Mouse (Mus musculus) neural tube, embryonic 13.5 days (tissue): ENCODE measurements at regions not wholly inside any gene's neighbourhood (a gene's known extent, or its start where the extent isn't known, plus 50 kb on each side); places are given as distances from the start of the nearest gene placed in this dataset.

ENCODE experiments used
- ATAC-seq: fragments of 200-750 bp; cut with Nextera tagmentation; 2 replicates; pipeline ENCODE4 v1.8.0; 2017; ENCODE audit warnings: low read depth, mild to moderate bottlenecking, moderate TSS enrichment, moderate library complexity
- H3K27ac ChIP-seq: fragments of 300-500 bp; sonication (generic); replicated peaks from 2 replicates; pipeline ENCODE4 v1.5.1; 2015; ENCODE audit warnings: moderate library complexity, mild to moderate bottlenecking, inconsistent platforms
- H3K27me3 ChIP-seq: fragments of 300-500 bp; sonication (generic); 2 replicates; pipeline ENCODE4 v1.6.1; 2015; ENCODE audit warnings: mild to moderate bottlenecking, inconsistent platforms
- H3K36me3 ChIP-seq: fragments of 300-500 bp; sonication (generic); 2 replicates; pipeline ENCODE4 v1.6.1; 2015; ENCODE audit warnings: mild to moderate bottlenecking, inconsistent platforms
- H3K4me1 ChIP-seq: fragments of 300-500 bp; sonication (generic); replicated peaks from 2 replicates; pipeline ENCODE4 v1.6.1; 2015; ENCODE audit warnings: inconsistent platforms
- H3K4me2 ChIP-seq: fragments of 300-500 bp; sonication (generic); 2 replicates; pipeline ENCODE4 v1.6.1; 2015; ENCODE audit warnings: inconsistent platforms, mild to moderate bottlenecking, moderate library complexity
- H3K4me3 ChIP-seq: fragments of 300-500 bp; sonication (generic); 2 replicates; pipeline ENCODE4 v1.5.1; 2015; ENCODE audit warnings: mild to moderate bottlenecking, inconsistent platforms
- H3K9ac ChIP-seq: fragments of 300-500 bp; sonication (generic); 2 replicates; pipeline ENCODE4 v1.6.1; 2015; ENCODE audit warnings: moderate library complexity, mild to moderate bottlenecking, inconsistent platforms
- H3K9me3 ChIP-seq: fragments of 300-500 bp; sonication (generic); 2 replicates; pipeline ENCODE4 v1.6.1; 2016; ENCODE audit warnings: inconsistent platforms
- WGBS: fragments of 180-500 bp; shearing (Covaris S2); methylation state at CpG from one replicate; pipeline ENCODE4 v1.1.7; 2015; 5-methylcytosine and 5-hydroxymethylcytosine counted together

- H3K27ac ChIP-seq: no peak overlapping the region
- no peaks in the 10 kb centered on the region for H3K4me1 ChIP-seq
- no peak overlapping the region for H3K9ac ChIP-seq
- no peaks in the 10 kb centered on the region for H3K36me3 ChIP-seq
- no peak for ATAC-seq
- no peak overlapping the region for H3K4me3 ChIP-seq
- no peaks in the 10 kb centered on the region for H3K9me3 ChIP-seq
- H3K4me2 ChIP-seq: no peak overlapping the region
- WGBS: 71% methylated on average over 4 of the region's 4 CpGs
- no peaks in the 10 kb centered on the region for H3K27me3 ChIP-seq
These were observed 505.2 kb upstream of the C030005K15Rik start for GRCm38 (mm10) chr10:98231705-98232235.

DNA sequence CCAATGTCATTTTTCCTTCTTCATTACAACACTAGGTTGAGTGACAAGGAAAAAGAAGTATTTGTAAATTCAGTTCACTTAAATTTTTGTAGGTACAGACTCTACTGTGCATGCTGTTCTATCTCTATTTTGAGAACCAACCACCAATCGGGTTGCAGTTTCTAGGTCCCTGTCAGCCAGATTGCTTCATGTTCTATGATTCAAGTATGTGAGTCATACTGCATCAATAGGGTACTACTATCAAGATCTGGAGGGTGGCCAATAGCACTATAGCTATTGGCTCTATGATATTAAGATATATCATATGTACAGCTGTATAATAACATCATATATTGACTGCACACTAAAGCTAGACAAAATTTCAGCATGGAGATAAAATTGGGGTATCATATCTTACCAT lies 521.8 kb upstream of the C030005K15Rik start:
- no peak overlapping the region for H3K9ac ChIP-seq
- no peaks in the 10 kb centered on the region for H3K36me3 ChIP-seq
- WGBS: 93% methylated on average over 1 of the region's 1 CpGs
- H3K27ac ChIP-seq: no peak overlapping the region
- H3K4me1 ChIP-seq: no peaks in the 10 kb centered on the region
- H3K4me2 ChIP-seq: no peak overlapping the region
- no peaks in the 10 kb centered on the region for H3K9me3 ChIP-seq
- no peak overlapping the region for H3K4me3 ChIP-seq
- H3K27me3 ChIP-seq: no peaks in the 10 kb centered on the region
- ATAC-seq: no peak

GRCm38 (mm10) chr10:98257980-98258707 lies 531.6 kb upstream of the C030005K15Rik start:
- Histone ChIP-seq H3K36me3 (no peaks in the 10 kb centered on the region), H3K9me3 (no peaks in the 10 kb centered on the region), H3K27ac (no peak overlapping the region), H3K4me1 (no peaks in the 10 kb centered on the region), H3K4me3 (no peak overlapping the region), H3K27me3 (no peaks in the 10 kb centered on the region), H3K4me2 (no peak overlapping the region), H3K9ac (no peak overlapping the region)
- WGBS: 70% methylated on average over 4 of the region's 4 CpGs
- ATAC-seq: no peak

- WGBS: 55% methylated on average over 4 of the region's 4 CpGs
- Histone ChIP-seq H3K4me1 (no peaks in the 10 kb centered on the region), H3K36me3 (no peaks in the 10 kb centered on the region), H3K27me3 (no peaks in the 10 kb centered on the region), H3K9me3 (no peaks in the 10 kb centered on the region), H3K27ac (no peak overlapping the region), H3K9ac (no peak overlapping the region), H3K4me3 (no peak overlapping the region), H3K4me2 (no peak overlapping the region)
- no peak for ATAC-seq
These were observed 532.7 kb upstream of the C030005K15Rik start for GRCm38 (mm10) chr10:98259283-98259682.

- 86% methylated on average over 3 of the region's 3 CpGs for WGBS
- no peak for ATAC-seq
- Histone ChIP-seq H3K36me3 (no peaks in the 10 kb centered on the region), H3K9ac (no peak overlapping the region), H3K4me3 (no peak overlapping the region), H3K4me2 (no peak overlapping the region), H3K27ac (no peak overlapping the region), H3K9me3 (no peaks in the 10 kb centered on the region), H3K27me3 (no peaks in the 10 kb centered on the region), H3K4me1 (no peaks in the 10 kb centered on the region)
These were observed 542.0 kb upstream of the C030005K15Rik start for GRCm38 (mm10) chr10:98268511-98268910.

- no peaks in the 10 kb centered on the region for H3K4me1 ChIP-seq
- H3K4me2 ChIP-seq: no peak overlapping the region
- no peak overlapping the region for H3K27ac ChIP-seq
- WGBS: 68% methylated on average over 4 of the region's 4 CpGs
- no peaks in the 10 kb centered on the region for H3K9me3 ChIP-seq
- no peak overlapping the region for H3K9ac ChIP-seq
- no peak overlapping the region for H3K4me3 ChIP-seq
- H3K36me3 ChIP-seq: no peaks in the 10 kb centered on the region
- no peak for ATAC-seq
- H3K27me3 ChIP-seq: no peaks in the 10 kb centered on the region
These were observed 565.1 kb upstream of the C030005K15Rik start for GRCm38 (mm10) chr10:98291617-98292016.

- H3K4me2 ChIP-seq: no peak overlapping the region
- no peaks in the 10 kb centered on the region for H3K9me3 ChIP-seq
- H3K9ac ChIP-seq: no peak overlapping the region
- 87% methylated on average over 2 of the region's 2 CpGs for WGBS
- ATAC-seq: no peak
- H3K4me1 ChIP-seq: no peaks in the 10 kb centered on the region
- H3K4me3 ChIP-seq: no peak overlapping the region
- H3K36me3 ChIP-seq: no peaks in the 10 kb centered on the region
- no peak overlapping the region for H3K27ac ChIP-seq
- no peaks in the 10 kb centered on the region for H3K27me3 ChIP-seq
These were observed 565.6 kb upstream of the C030005K15Rik start for GRCm38 (mm10) chr10:98292140-98292539.

- Histone ChIP-seq H3K4me1 (no peaks in the 10 kb centered on the region), H3K9ac (no peak overlapping the region), H3K27ac (no peak overlapping the region), H3K4me2 (no peak overlapping the region), H3K36me3 (no peaks in the 10 kb centered on the region), H3K9me3 (no peaks in the 10 kb centered on the region), H3K27me3 (no peaks in the 10 kb centered on the region), H3K4me3 (no peak overlapping the region)
- ATAC-seq: no peak
- WGBS: 83% methylated on average over 1 of the region's 1 CpGs
These were observed 579.1 kb upstream of the C030005K15Rik start for GRCm38 (mm10) chr10:98305667-98306066.

DNA sequence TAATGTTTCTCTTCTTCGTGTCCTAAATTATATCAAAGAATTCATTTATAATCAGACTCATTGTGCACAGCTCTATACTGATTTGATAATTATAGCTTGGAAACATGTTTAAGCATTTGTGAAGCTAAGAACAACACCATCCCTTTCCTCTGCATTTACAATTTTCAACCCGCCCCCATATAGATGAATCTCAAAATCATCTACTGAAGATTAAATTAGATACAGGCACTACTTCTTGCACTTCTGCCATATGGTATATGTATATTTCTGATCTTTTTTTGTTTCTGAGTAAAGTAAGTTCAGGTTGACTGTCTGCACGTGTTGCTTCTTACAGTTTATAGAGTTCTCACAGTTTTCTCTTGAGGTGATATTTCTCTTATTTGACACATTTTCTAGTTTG lies 583.1 kb upstream of the C030005K15Rik start:
- Histone ChIP-seq H3K27me3 (no peaks in the 10 kb centered on the region), H3K27ac (no peak overlapping the region), H3K36me3 (no peaks in the 10 kb centered on the region), H3K9ac (no peak overlapping the region), H3K4me2 (no peak overlapping the region), H3K9me3 (no peaks in the 10 kb centered on the region), H3K4me3 (no peak overlapping the region), H3K4me1 (no peaks in the 10 kb centered on the region)
- 86% methylated on average over 3 of the region's 3 CpGs for whole genome bisulfite sequencing
- no peak for ATAC-seq

- ATAC-seq: no peak
- Histone ChIP-seq H3K4me2 (no peak overlapping the region), H3K4me1 (no peaks in the 10 kb centered on the region), H3K4me3 (no peak overlapping the region), H3K36me3 (no peaks in the 10 kb centered on the region), H3K9ac (no peak overlapping the region), H3K27ac (no peak overlapping the region), H3K9me3 (no peaks in the 10 kb centered on the region), H3K27me3 (no peaks in the 10 kb centered on the region)
These were observed 584.8 kb upstream of the C030005K15Rik start for GRCm38 (mm10) chr10:98311403-98311802.

DNA sequence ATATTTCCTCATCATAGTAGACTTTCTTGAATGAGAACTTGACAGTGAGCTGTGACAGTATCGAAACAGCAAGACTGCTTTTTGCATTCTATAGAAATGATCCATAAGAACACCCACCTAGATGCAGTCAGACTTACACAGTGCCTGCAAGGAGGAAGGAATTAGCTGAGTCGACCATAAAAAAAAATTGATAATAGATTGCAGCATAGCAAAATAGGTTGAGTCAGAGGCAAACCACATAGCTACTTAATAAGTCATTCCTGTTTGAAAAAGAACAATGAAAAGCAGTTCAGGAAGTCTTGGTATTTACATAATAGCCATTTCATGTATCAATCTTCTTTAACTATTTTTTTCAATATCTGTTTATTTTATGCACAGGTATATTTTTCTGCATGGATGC lies 591.9 kb upstream of the C030005K15Rik start:
- Histone ChIP-seq H3K9ac (no peak overlapping the region), H3K4me1 (no peaks in the 10 kb centered on the region), H3K9me3 (no peaks in the 10 kb centered on the region), H3K27me3 (no peaks in the 10 kb centered on the region), H3K27ac (no peak overlapping the region), H3K36me3 (no peaks in the 10 kb centered on the region), H3K4me3 (no peak overlapping the region), H3K4me2 (no peak overlapping the region)
- 80% methylated on average over 2 of the region's 2 CpGs for WGBS
- ATAC-seq: no peak

DNA sequence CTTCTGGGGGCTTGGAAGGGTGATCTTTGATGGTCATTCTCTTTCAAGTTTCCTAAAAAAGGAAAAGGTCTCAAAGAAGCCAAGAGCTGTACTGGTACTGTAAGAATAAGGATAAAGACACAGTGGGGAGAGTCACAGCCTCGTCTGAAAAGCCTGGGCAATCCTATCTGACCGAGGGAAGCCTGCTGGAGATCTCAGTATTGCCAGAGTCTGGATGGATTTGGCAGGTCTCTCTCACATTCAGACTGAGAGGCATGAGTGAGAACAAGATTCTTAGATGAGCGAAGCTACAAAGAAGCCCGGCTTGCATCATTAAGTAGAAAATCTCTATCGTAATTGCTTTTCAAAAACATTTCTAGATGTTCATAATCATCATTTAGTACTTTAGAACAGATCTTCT lies 590.4 kb upstream of the Atp2b1 start:
- Histone ChIP-seq H3K9ac (no peak overlapping the region), H3K4me2 (no peak overlapping the region), H3K27me3 (no peaks in the 10 kb centered on the region), H3K27ac (no peak overlapping the region), H3K4me3 (no peak overlapping the region), H3K36me3 (no peaks in the 10 kb centered on the region), H3K4me1 (no peaks in the 10 kb centered on the region), H3K9me3 (no peaks in the 10 kb centered on the region)
- no peak for ATAC-seq
- 85% methylated on average over 5 of the region's 5 CpGs for WGBS

DNA sequence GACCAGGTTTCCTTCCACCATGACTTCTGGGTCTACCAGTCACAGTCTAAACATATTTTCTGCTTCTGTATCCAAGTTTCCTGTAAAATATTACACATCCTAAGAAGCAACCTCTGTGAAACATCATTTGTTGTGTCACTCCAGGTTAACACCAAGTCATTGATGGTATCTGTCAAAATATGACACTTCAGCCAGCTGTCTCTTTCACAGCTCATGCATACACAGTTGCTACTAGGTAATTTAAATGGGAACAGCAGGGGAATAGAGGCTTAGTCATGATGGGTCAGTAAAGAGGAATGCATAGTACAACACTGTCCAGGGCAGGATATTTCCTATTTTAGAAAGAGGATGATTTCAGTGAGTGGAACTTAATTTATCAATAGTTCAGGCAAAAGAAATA lies 589.6 kb upstream of the Atp2b1 start:
- no peak for ATAC-seq

More for the DNA sequence above, 589.6 kb upstream of the Atp2b1 start:
- no peak overlapping the region for H3K27ac ChIP-seq
- H3K4me2 ChIP-seq: no peak overlapping the region
- H3K27me3 ChIP-seq: no peaks in the 10 kb centered on the region
- H3K9me3 ChIP-seq: no peaks in the 10 kb centered on the region
- no peaks in the 10 kb centered on the region for H3K4me1 ChIP-seq
- no peaks in the 10 kb centered on the region for H3K36me3 ChIP-seq
- H3K9ac ChIP-seq: no peak overlapping the region
- H3K4me3 ChIP-seq: no peak overlapping the region
